Mouse (Mus musculus): ENCODE measurements around the gene Nwd1. TPM values are rescaled to one million over a fixed set of nuclear protein-coding genes. Genes with fewer than 3 reads are reported as not detected.
A peak's percentile ranks its signal among the peaks of the same experiment; 100 is the strongest.

Gene Nwd1
- total RNA-seq, 2 experiments from 2014 or later, result 0.26 to 0.50 TPM

DNA sequence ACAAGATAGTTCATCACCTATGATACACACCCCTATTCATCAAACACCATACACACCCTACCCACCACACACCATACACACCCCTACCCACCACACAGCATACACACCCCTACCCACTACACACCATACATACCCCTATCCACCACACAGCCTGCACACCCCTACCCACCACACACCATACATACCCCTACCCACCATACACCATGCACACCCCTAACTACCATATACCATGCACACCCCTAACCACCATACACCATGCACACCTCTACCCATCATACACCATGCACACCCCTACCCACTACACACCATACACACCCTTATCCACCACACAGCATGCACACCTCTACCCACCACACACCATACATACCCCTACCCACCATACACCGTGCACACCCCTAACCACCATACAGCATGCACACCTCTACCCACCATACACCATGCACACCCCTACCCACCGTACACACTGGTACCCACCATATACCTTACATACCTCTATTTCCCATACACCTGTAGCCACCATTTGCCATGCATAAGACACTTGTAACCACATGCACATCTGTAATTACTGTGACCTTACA is 51.9 kb downstream of the Nwd1 start:
- DNase-seq (ENCODE audit: low spot score in 2 of 2), result no peak

DNA sequence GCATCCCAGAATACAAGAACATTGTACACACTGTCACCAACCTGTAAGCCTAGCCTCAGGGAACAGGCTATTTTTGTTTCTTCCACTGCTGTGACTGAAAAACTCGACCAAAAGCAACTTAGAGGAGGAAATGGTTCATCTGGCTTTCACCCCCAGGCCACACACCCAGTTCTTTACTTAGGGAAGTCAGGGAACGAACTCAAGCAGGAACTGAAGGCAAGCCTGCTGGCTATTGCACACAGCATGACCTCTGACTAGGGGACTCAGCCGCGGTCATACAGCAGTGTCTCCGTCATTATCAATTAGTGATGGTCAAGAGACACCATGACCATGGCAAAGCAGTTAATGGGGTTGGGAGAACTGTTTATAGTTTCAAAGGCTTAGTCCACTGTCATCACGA is 66.1 kb downstream of the Nwd1 start:
- DNase-seq (ENCODE audit: low spot score in 2 of 2), result no peak

DNA sequence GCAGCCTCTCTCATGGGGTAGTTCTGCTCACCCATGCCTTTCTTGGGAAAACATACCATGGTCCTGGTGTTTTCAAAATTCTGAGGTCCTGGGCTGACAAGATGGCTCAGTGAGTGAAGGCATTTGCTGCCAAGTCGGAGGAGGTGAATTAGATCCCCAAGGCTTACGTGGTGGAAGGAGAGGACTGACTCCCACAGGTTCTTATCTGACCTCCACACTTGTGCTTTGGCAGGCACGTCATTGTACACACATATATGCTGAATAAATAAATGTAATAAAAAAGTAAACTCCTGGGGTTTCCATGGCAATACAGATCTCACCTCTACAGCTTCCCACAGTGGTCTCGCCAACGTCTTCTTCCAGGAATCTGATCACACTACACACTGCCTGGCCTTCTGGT is 70.1 kb downstream of the Nwd1 start:
- no peak for DNase-seq (ENCODE audit: low spot score in 2 of 2)

DNA sequence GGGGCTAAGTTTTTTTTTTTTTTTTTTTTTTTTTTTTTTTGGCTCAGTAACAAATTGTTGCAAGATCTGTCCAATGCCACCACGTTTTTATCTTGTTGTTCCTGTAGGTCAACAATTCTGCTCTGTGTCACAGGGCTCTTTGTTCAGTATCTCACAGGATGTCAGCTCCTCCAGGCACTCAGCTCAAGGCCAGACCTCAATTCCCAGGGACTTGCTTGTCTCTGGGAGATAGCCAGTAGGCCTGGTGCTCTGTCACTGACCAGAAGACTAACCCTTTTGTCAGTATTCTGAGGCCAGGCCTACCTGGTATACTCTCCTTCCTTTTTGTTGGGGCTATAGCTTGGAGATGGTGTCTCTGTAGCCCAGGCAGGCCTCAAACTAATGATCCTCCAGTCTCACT is 74.0 kb downstream of the Nwd1 start:
- DNase-seq (ENCODE audit: low spot score in 2 of 2), result peak in 1 of 2 experiments; percentile 15

DNA sequence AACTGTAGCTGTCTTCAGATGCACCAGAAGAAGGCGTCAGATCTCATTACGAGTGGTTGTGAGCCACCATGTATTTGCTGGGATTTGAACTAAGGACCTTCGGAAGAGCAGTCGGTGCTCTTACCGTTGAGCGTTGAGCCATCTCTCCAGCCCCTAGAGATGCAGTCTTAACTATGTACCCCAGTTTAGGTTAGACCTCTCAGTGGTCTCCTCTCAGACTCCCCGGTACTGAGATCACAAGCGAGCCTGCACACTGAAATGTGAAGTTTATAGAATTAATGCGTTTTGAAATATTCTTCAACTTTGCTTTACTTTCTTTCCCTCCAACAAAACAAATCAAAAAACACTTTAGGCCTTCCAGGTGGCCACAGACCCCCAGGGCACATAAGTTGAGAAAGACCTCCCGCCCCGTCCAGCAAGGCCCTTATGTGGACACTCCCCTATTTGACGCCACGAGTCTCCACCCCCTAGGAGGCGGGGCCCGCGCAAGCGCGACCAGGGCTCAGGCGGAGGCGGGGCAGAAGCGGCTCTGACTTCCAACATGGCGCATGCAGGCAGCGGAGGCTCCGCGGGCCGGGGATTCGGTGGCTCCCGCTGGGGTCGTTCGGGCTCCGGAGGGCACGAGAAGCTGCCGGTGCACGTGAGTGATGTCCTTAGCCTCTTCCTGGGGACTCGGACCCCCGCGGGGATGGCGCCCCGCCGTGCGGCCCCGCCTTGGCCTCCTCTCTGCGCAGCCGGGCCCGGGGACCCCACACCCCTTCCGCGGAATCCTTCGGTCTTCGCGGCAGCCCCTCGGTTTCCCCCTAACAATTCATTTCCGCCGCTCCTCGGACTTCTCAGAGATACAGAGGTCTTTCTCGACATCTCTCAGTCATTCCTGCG is 76.5 kb downstream of the Nwd1 start, which contains the start of gene Sin3b:
Gene Sin3b, plus strand, starts transcription at position 517 of the 882 bp plus-strand sequence.
- peak; percentile 95 to 98 for DNase-seq (ENCODE audit: low spot score in 2 of 2)

DNA sequence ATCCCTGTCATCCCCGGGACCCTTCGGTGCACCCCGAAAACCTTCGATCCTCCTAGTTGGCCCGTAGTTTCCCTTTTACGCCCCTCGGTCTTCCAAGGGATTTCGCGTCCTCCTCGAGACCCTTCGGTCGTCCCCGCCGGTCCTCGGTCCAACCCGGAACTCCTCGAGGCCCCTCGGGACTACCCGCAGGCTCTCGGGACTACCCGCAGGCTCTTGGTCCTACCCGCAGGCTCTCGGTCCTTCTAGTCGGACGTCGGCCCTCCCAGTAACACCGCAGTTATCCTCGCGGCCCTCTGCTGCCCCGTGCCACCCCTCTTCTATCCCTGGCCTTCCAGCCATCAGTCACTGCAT is 77.1 kb downstream of the Nwd1 start:
- DNase-seq (ENCODE audit: low spot score in 2 of 2), result peak; percentile 29 to 32

DNA sequence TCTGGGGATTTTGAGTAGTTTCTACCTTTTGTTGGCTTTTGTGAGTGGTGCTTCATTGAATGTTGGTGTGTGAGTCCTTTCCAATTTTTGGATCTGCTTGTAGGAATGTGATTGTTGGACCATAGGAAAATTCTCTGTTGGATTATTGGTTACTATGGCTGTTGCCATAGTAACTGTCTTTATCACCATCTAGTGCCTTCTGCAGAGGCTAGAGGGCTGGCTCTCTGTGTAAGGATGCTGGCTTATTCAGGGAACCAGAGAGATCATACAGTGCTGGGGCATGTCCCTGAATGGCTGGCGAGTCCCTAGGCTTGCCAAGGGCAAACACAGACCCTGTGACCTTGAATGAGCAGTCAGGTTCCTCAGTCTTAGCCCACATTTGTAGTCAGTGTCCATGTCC is 82.1 kb downstream of the Nwd1 start:
- DNase-seq (ENCODE audit: low spot score in 2 of 2), result no peak

DNA sequence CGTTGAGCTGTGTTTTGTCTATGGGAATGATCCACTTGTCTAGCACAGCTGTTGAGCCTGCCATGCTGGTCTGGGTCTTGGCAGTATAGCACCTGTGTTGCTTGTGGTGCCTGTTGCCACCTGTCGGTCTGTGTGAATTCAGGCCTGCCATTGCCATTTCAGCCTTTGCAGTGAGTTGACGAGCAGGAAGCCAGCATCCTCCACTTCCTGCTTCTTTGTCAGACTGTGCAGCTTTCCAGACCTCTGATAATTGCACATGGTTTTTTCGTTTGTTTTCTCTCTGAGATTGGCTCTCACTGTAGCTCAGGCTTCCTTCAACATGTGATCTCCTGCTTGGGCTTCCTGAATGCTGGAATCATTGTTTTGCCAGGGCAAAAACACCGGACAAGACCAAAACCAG is 88.5 kb downstream of the Nwd1 start:
- DNase-seq (ENCODE audit: low spot score in 2 of 2), result no peak

DNA sequence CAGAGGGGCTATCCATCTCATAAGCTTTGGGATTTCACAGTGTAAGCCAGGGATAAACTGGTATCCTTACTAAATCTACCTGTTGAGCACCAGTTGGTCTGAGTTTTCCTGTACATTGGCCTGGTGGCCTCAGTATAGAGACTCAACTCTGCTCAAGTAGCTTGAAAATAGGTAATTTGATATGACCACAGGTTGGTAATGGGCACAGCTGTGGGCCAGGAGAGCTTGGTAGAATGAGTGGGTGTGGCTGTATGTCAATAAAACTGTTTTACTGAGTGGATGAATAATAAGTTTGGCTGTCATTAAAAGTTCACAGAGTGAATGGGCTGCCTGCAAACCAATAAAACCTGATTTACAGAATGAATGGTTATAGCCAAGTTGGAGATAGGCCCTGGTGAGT is 90.4 kb downstream of the Nwd1 start:
- no peak for DNase-seq (ENCODE audit: low spot score in 2 of 2)

DNA sequence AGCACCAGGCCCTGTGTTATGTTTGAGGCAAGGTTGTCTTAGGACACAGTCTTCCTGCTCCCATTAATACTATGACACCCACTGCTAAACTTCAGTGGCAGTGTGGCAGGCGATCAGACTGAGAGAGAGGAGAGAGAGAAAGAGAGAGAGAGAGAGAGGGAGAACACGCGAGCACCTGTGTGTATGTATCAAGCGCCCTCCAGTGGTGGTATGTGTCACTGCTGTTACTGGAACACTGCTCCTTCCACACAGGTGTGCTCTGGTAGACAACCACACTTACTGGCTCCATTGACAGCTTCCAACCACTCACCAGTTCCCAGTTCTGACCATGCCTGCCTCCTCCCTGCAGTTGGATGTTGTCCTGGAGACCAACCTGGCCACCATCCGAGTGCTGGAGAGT is 99.5 kb downstream of the Nwd1 start:
- DNase-seq (ENCODE audit: low spot score in 2 of 2), result peak; percentile 23 to 38

DNA sequence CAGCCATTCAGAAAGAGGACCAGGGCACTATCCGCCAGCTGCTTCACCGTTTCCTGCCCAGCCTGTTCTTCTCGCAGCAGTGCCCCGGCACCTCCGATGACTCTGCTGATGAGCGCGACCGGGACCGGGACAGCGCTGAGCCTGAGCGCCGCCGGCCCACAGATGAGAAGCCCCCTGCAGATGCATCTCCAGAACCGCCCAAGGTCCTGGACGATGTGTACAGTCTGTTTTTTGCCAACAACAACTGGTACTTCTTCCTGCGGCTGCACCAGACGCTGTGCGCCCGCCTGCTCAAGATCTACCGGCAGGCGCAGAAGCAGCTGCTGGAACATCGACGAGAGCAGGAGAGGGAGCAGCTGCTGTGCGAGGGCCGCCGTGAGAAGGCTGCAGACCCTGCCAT is 103.3 kb downstream of the Nwd1 start:
- peak in 1 of 2 experiments; percentile 16 for DNase-seq (ENCODE audit: low spot score in 2 of 2)

DNA sequence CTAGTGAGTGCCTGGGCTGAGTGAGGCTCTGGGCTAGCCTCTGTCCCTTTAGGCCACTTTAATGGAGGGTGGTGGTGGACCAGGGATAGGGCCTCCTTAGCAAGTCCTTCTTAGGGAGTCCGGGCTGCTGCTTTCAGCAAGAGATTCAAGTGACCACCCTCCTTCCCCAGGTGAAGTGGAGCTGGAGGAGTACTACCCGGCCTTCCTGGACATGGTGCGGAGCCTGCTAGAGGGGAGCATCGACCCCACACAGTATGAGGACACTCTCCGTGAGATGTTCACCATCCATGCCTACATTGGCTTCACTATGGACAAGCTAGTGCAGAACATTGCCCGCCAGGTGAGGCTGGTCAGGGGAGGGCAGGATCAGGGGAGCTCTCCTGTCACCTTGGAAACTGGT is 103.8 kb downstream of the Nwd1 start:
- peak in 1 of 2 experiments; percentile 12 for DNase-seq (ENCODE audit: low spot score in 2 of 2)

DNA sequence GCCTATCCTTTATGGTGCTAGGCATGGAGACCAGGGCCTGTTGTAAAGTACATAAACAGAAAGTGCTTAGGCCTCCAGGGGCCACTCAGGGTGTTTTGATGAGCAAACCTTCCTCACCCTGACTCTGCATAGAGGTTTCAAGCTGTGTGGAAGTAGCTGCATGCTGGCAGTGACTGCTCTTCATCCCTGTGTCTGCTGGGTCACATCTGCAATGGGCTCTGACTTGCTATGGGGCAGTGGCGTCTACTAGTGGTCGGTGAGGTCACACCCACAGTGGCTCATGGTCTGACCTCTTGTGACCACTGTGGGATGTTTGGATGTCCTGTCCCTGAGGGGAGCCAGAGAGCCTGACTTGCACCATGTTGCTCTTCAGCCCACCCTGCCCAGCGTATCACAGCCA is 104.6 kb downstream of the Nwd1 start:
- peak in 1 of 2 experiments; percentile 13 for DNase-seq (ENCODE audit: low spot score in 2 of 2)

DNA sequence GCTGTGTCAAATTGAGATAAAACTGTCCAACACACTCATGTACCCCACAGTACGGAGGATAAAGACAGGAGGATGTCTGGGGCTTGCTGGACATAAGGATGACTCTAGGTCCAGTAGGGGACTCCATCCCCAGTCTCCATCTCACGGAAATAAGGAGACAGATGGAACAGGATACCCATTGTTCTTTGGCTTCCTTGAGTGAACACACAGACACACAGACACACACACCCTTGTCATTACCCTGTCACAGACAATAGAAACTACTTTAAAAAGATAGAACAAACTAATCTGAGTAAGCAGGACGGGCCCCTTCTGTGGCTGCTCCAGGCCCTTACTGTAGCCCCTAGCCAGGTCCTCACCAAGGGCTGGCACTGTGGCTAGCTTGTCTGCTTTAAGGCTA is 105.8 kb downstream of the Nwd1 start:
- peak; percentile 1 to 11 for DNase-seq (ENCODE audit: low spot score in 2 of 2)

DNA sequence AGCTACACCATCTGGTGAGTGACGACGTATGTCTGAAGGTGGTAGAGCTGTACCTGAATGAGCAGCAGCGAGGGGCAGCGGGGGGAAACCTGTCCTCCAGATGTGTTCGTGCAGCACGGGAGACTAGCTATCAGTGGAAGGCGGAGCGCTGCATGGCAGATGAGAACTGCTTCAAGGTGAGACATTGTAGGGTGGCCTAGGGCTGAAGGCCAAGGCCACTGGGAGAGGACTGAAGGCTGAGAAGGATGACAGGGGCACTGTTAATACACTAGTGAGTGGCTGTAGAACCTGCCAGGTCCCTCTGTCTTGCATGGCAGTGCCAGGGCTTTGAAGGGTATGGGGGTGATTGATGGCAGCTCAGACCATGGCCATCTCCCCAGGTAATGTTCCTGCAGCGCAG is 106.7 kb downstream of the Nwd1 start:
- peak; percentile 1 to 14 for DNase-seq (ENCODE audit: low spot score in 2 of 2)

DNA sequence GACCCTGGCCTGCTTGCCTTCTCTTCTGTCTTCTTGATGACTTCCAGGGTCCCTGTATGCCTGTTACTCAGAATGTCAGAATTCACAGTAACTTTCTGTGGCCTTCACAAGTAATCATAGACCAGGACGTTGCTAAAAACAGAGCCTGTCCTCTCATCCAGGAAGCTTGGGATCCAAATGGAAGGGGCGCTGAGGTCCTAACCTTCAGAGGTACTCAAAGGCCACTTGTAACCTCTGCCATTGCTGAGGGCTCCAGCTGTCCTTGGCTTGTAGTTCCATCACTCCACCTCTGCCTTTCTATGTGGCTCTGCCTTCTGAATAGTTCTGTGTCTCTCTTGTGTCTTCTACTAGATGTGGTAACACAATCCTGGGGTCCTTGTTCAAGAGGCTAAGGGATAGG is 107.3 kb downstream of the Nwd1 start:
- no peak for DNase-seq (ENCODE audit: low spot score in 2 of 2)

DNA sequence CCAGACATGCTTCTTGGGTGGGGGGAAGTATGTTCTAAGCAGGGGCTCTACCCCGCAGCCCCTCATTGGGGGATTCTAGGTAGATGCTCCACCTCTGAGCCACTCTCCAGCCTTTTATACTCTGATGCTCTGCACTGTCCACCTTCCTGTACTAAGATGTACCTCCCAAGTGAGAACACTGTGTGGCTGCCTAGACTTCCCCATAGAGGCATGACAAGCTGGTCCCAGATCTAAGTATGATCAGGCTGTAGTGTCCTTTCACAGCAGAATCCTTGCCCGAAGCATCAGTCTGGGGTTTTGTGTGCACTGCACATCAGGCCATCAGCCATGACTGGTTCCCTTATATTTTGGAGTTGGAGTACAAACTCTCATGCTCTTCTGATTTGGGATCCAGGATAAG is 109.5 kb downstream of the Nwd1 start:
- peak in 1 of 2 experiments; percentile 13 for DNase-seq (ENCODE audit: low spot score in 2 of 2)

DNA sequence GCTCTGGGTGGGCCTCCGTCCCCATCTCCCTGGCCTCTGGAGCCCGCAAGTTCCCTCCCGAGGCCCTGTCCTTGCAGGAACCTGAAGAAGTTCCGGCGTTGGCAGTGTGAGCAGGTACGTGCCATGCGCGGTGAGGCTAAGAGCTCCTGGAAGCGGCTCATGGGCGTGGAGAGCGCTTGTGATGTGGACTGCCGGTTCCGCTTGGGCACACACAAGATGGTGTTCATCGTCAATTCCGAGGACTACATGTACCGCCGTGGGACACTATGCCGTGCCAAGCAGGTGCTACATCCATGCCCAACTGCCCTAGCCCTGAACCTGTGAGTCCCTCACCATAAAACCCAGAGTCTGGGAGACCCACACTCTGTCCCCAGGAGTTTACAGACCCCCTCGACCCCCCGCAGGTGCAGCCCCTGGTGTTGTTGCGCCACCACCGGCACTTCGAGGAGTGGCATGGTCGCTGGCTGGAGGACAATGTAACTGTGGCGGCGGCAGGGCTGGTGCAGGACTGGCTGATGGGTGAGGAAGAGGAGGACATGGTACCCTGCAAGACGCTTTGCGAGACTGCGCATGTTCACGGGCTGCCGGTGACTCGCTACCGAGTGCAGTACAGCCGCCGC is 110.4 kb downstream of the Nwd1 start:
- peak in 1 of 2 experiments; percentile 17 for DNase-seq (ENCODE audit: low spot score in 2 of 2)

DNA sequence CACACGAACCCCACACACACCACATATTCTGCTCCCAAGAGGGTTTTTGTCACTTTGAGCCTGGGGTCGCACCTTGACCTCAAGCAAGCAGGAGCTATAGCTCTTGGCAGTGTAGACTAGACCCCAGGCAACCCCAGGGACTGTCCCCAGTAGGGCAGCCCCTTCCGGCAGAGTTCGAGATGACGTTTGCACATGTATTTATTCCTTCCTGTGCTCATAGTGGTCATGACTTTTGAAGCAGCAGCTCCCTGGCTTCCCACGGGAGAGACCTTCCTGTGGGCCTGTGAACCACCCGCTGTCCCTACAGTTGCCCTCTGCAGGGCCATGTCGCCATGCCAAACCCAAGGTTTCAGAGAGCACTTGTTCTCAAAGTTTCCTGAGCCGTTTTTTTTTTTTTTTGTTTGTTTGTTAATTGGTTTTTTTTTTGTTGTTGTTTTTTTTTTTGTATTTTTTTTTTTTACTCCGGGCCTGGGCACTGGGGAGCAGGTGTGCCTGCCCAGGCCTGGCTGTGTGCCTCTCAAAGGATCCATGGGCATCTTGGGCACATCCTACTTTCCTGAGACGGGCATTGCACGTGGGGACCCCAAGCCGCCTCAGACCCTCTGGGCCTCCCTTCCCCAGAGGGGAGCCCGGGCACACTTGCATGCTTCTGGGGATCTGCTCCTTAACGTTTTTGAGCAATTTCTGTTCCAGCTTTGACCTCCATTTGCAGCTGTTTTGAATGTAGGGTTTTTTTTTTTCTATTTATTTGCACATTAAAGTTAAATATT is 111.1 kb downstream of the Nwd1 start:
- peak in 1 of 2 experiments; percentile 15 for DNase-seq (ENCODE audit: low spot score in 2 of 2)

DNA sequence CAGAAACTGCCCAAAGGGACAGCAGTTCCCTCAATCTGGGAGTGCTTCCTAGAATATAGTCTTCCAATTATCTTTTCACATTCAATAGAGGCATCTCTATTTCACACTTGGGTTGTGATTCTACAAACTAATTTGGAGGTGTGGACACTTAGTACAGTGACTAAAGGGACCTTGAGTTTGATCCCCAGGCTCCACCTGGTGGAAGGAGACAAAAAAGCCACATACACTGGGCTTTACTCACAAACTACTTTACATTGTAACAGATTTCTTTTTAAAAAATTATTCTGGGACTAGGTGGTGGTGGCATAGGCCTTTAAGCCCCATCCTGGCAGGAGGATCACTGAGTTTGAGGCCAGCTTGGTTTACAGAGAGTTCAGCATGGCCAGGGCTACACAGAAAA is 111.8 kb downstream of the Nwd1 start:
- no peak for DNase-seq (ENCODE audit: low spot score in 2 of 2)

DNA sequence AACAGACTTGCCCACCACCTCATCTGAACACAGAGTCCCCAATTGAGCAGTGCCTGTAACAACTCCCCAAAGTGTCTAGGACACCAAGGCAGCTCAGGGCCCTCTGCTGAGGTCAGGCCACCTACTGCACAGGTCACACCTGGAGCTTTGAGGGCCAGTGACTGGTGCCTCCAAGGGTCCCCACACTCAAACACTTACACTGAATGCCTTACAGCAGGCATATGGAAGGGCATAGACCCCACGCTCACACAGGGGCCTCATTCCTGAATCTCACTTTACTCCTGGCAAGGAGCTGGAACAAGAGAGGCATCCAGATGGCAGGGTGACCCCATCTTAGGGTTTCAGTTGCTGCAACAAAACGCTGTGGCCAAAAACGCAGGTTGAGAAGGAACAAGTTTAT is 113.7 kb downstream of the Nwd1 start:
- DNase-seq (ENCODE audit: low spot score in 2 of 2), result no peak

Data from adrenal gland, adult 18-20 months (tissue).